Mouse (Mus musculus) MEL (cell line): ENCODE data around the gene Tymp. TPM values are rescaled to one million over a fixed set of nuclear protein-coding genes. Genes with fewer than 3 reads are reported as not detected.
A peak's percentile ranks its signal among the peaks of the same experiment; 100 is the strongest.

Experiments
- DNase-seq: peaks from one replicate; pipeline ENCODE4 v3.0.0; 2011; ENCODE audit warnings: low read depth, low spot score
- H3K27ac ChIP-seq: 2 replicates; pipeline ENCODE4 v1.5.1; 2012; ENCODE audit warnings: low read depth, mild to moderate bottlenecking, control low read depth, low read length, moderate library complexity; ENCODE audit not compliant: control insufficient read depth
- H3K27me3 ChIP-seq, 2 experiments: fragments of 150-350 bp in 1 of 2; sonication (generic) in 1 of 2; 2 replicates each; pipeline ENCODE4 v1.6.1; 2012; ENCODE audit warnings: low read length in 2 of 2, mild to moderate bottlenecking in 2 of 2, improper control_type of control experiment in 1 of 2, moderate library complexity in 1 of 2; ENCODE audit not compliant: insufficient read depth in 2 of 2, control insufficient read depth in 1 of 2
- H3K36me3 ChIP-seq, 2 experiments: 2 replicates each; pipeline ENCODE4 v1.6.1; 2012 to 2014; ENCODE audit warnings: low read length in 2 of 2, improper control_type of control experiment in 1 of 2, inconsistent platforms in 1 of 2, mild to moderate bottlenecking in 1 of 2; ENCODE audit not compliant: insufficient read depth in 2 of 2, control insufficient read depth in 1 of 2
- H3K4me1 ChIP-seq, 2 experiments: fragments of 150-350 bp in 1 of 2; sonication (generic) in 1 of 2; 2 replicates each; pipeline ENCODE4 v1.6.1; 2012; ENCODE audit warnings: low read length in 2 of 2, improper control_type of control experiment in 1 of 2, mild to moderate bottlenecking in 1 of 2; ENCODE audit not compliant: insufficient read depth in 2 of 2, control insufficient read depth in 1 of 2
- H3K4me3 ChIP-seq, 2 experiments: fragments of 150-350 bp in 1 of 2; sonication (generic) in 1 of 2; 2 replicates each; pipeline ENCODE4 v1.5.1; 2012; ENCODE audit warnings: low read depth in 2 of 2, low read length in 2 of 2, mild to moderate bottlenecking in 2 of 2, moderate library complexity in 2 of 2, control low read depth in 1 of 2, improper control_type of control experiment in 1 of 2; ENCODE audit not compliant: control insufficient read depth in 1 of 2, insufficient read depth in 1 of 2
- H3K79me2 ChIP-seq: 2 replicates; pipeline ENCODE4 v1.6.1; 2012; ENCODE audit warnings: mild to moderate bottlenecking, low read length, moderate library complexity; ENCODE audit not compliant: control insufficient read depth, poor library complexity, insufficient read depth
- H3K9ac ChIP-seq: 2 replicates; pipeline ENCODE4 v1.6.1; 2012; ENCODE audit warnings: low read depth, mild to moderate bottlenecking, control low read depth, low read length, moderate library complexity; ENCODE audit not compliant: control insufficient read depth, poor library complexity, severe bottlenecking
- H3K9me3 ChIP-seq: fragments of 150-350 bp; sonication (generic); replicated peaks from 2 replicates; pipeline ENCODE4 v1.6.1; 2012; ENCODE audit warnings: mild to moderate bottlenecking, low read length, improper control_type of control experiment, moderate library complexity; ENCODE audit not compliant: insufficient read depth
- BHLHE40 ChIP-seq: IDR thresholded peaks from 2 replicates; pipeline ENCODE4 v1.6.1; 2012; ENCODE audit warnings: low read depth, mild to moderate bottlenecking, inconsistent platforms, low read length, improper control_type of control experiment, borderline replicate concordance
- CHD2 ChIP-seq: IDR thresholded peaks from 2 replicates; pipeline ENCODE4 v1.6.1; 2011; ENCODE audit warnings: low read length, improper control_type of control experiment
- CTCF ChIP-seq, 3 experiments: IDR thresholded peaks in 2 of 3; conservative IDR thresholded peaks in 1 of 3; 2 replicates each; pipeline ENCODE4 v1.5.1; 2011 to 2012; ENCODE audit warnings: low read length in 3 of 3, low read depth in 2 of 3, mild to moderate bottlenecking in 2 of 3, improper control_type of control experiment in 1 of 3, inconsistent platforms in 1 of 3, mixed read lengths in 1 of 3, moderate library complexity in 1 of 3; ENCODE audit not compliant: control insufficient read depth in 1 of 3, insufficient read depth in 1 of 3, poor library complexity in 1 of 3, severe bottlenecking in 1 of 3
- E2F4 ChIP-seq: IDR thresholded peaks from 2 replicates; pipeline ENCODE4 v1.6.1; 2011; ENCODE audit warnings: low read depth, low read length, improper control_type of control experiment, borderline replicate concordance
- ELF1 ChIP-seq: IDR thresholded peaks from 2 replicates; pipeline ENCODE4 v1.6.1; 2014; ENCODE audit warnings: low read depth, mild to moderate bottlenecking, inconsistent platforms, low read length, improper control_type of control experiment, moderate library complexity
- EP300 ChIP-seq, 2 experiments: IDR thresholded peaks; 2 replicates each; pipeline ENCODE4 v1.6.1; 2011; ENCODE audit warnings: improper control_type of control experiment in 2 of 2, low read length in 2 of 2, low read depth in 1 of 2, mild to moderate bottlenecking in 1 of 2
- HCFC1 ChIP-seq: IDR thresholded peaks from 2 replicates; pipeline ENCODE4 v1.6.1; 2012; ENCODE audit warnings: low read depth, mild to moderate bottlenecking, inconsistent platforms, low read length, improper control_type of control experiment, moderate library complexity
- JUND ChIP-seq: IDR thresholded peaks from 2 replicates; pipeline ENCODE4 v1.6.1; 2011; ENCODE audit warnings: low read depth, mild to moderate bottlenecking, improper control_type of control experiment, low read length
- MAX ChIP-seq: IDR thresholded peaks from 2 replicates; pipeline ENCODE4 v1.6.1; 2011; ENCODE audit warnings: low read length, improper control_type of control experiment
- MAZ ChIP-seq: IDR thresholded peaks from 2 replicates; pipeline ENCODE4 v1.6.1; 2012; ENCODE audit warnings: low read depth, mild to moderate bottlenecking, inconsistent platforms, low read length, improper control_type of control experiment
- MYB ChIP-seq: IDR thresholded peaks from 2 replicates; pipeline ENCODE4 v1.6.1; 2011; ENCODE audit warnings: mild to moderate bottlenecking, low read depth, low read length, improper control_type of control experiment
- NELFE ChIP-seq: IDR thresholded peaks from 2 replicates; pipeline ENCODE4 v1.6.1; 2011; ENCODE audit warnings: low read depth, low read length, improper control_type of control experiment
- POLR2A ChIP-seq, 2 experiments: IDR thresholded peaks; 2 replicates each; pipeline ENCODE4 v1.6.1; 2011 to 2012; ENCODE audit warnings: low read length in 2 of 2, mild to moderate bottlenecking in 2 of 2, control low read depth in 1 of 2, improper control_type of control experiment in 1 of 2, low read depth in 1 of 2, moderate library complexity in 1 of 2; ENCODE audit not compliant: control insufficient read depth in 1 of 2, insufficient read depth in 1 of 2, poor library complexity in 1 of 2
- POLR2AphosphoS2 ChIP-seq: IDR thresholded peaks from 2 replicates; pipeline ENCODE4 v1.6.1; 2011; ENCODE audit warnings: low read length, improper control_type of control experiment
- RAD21 ChIP-seq: IDR thresholded peaks from 2 replicates; pipeline ENCODE4 v1.6.1; 2011; ENCODE audit warnings: mild to moderate bottlenecking, low read depth, low read length, improper control_type of control experiment
- SMC3 ChIP-seq: IDR thresholded peaks from 2 replicates; pipeline ENCODE4 v1.6.1; 2011; ENCODE audit warnings: low read depth, low read length, improper control_type of control experiment
- TCF12 ChIP-seq: IDR thresholded peaks from 2 replicates; pipeline ENCODE4 v1.6.1; 2014; ENCODE audit warnings: low read depth, mild to moderate bottlenecking, inconsistent platforms, low read length, improper control_type of control experiment, moderate library complexity
- USF2 ChIP-seq, 2 experiments: IDR thresholded peaks; 2 replicates each; pipeline ENCODE4 v1.6.1; 2011 to 2012; ENCODE audit warnings: improper control_type of control experiment in 2 of 2, low read length in 2 of 2, borderline replicate concordance in 1 of 2, inconsistent platforms in 1 of 2, low read depth in 1 of 2, mild to moderate bottlenecking in 1 of 2; ENCODE audit not compliant: insufficient read depth in 1 of 2
- ZC3H11A ChIP-seq: IDR thresholded peaks from 2 replicates; pipeline ENCODE4 v1.6.1; 2012; ENCODE audit warnings: low read depth, mild to moderate bottlenecking, inconsistent platforms, low read length, improper control_type of control experiment
- ZKSCAN1 ChIP-seq: IDR thresholded peaks from 2 replicates; pipeline ENCODE4 v1.6.1; 2012; ENCODE audit warnings: low read depth, mild to moderate bottlenecking, inconsistent platforms, low read length, improper control_type of control experiment, moderate library complexity
- ZMIZ1 ChIP-seq: IDR thresholded peaks from 2 replicates; pipeline ENCODE4 v1.6.1; 2012; ENCODE audit warnings: low read depth, mild to moderate bottlenecking, inconsistent platforms, low read length, improper control_type of control experiment, moderate library complexity
- polyA plus RNA-seq, 2 experiments: library from polyadenylated mRNA; stranded (reverse) in 1 of 2; unstranded in 1 of 2; fragments of >175 nt in 1 of 2; fragments of >200 nt in 1 of 2; gene quantifications; 2 replicates each; pipeline versions ENCODE4 v1.2.1 to v1.2.4; 2012; ENCODE audit warnings: low replicate concordance in 2 of 2, low read depth in 1 of 2; ENCODE audit not compliant: insufficient read length in 2 of 2, insufficient read depth in 1 of 2, missing spikeins in 1 of 2
- total RNA-seq: library from RNA; depleted of rRNA; stranded (reverse); fragments of 300-350 nt; gene quantifications from 2 replicates; pipeline ENCODE4 v1.2.3, GENCODE M21; 2012

Tymp gene
- total and polyA plus RNA-seq, 3 experiments: 1.5 to 2.0 TPM; not detected in 1

GRCm38 (mm10) chr15:89350447-89350846 lies 26.4 kb downstream of the Tymp start:
- H3K36me3 ChIP-seq: no peaks in the 10 kb centered on the region
- peaks cover 0 to 4% of the 10 kb centered on the region in 2 experiments; a peak in 1 of 4 replicates for H3K4me1 ChIP-seq
- no peaks in the 10 kb centered on the region for H3K27me3 ChIP-seq
- TF ChIP-seq TCF12: no peak
- no peak for TF ChIP-seq ZMIZ1
- TF ChIP-seq POLR2A (IDR thresholded peaks at IDR 0.05; ENCODE audit: control insufficient read depth in 1 of 2, insufficient read depth in 1 of 2, low read depth in 1 of 2, low read length in 2 of 2, poor library complexity in 1 of 2): no peak
- TF ChIP-seq ELF1: no peak
- TF ChIP-seq POLR2AphosphoS2: no peak
- no peak overlapping the region for H3K4me3 ChIP-seq
- H3K9me3 ChIP-seq: no peaks in the 10 kb centered on the region
- no peak for DNase-seq
- no peak overlapping the region for H3K9ac ChIP-seq
- H3K79me2 ChIP-seq: peaks cover 11% of the 10 kb centered on the region
- no peak overlapping the region for H3K27ac ChIP-seq

- DNase-seq: no peak
- H3K9ac ChIP-seq: no peak overlapping the region
These were observed 33.5 kb downstream of the Tymp start for GRCm38 (mm10) chr15:89343325-89343724.

GRCm38 (mm10) chr15:89341678-89342077 lies 35.2 kb downstream of the Tymp start:
- no peaks in the 10 kb centered on the region for H3K36me3 ChIP-seq
- no peaks in the 10 kb centered on the region for H3K9me3 ChIP-seq
- H3K27me3 ChIP-seq: no peaks in the 10 kb centered on the region
- TF ChIP-seq SMC3 (peak; percentile 33), JUND (peak; percentile 97), MAX (no peak), ZC3H11A (0 out of 2 replicates have a peak, but pooled peaks have one; percentile 10), EP300 (IDR thresholded peaks at IDR 0.05; ENCODE audit: low read depth in 1 of 2, low read length in 2 of 2) (no peak), ZKSCAN1 (no peak), CTCF (IDR thresholded peaks at IDR 0.05 in 2 of 3, conservative IDR thresholded peaks at IDR 0.05 in 1 of 3; ENCODE audit: control insufficient read depth in 1 of 3, insufficient read depth in 1 of 3, low read depth in 2 of 3, low read length in 3 of 3, poor library complexity in 1 of 3, severe bottlenecking in 1 of 3) (peak; percentile 30 to 43 (median 39); a peak in 4 of 6 replicates), HCFC1 (no peak), POLR2A (IDR thresholded peaks at IDR 0.05; ENCODE audit: control insufficient read depth in 1 of 2, insufficient read depth in 1 of 2, low read depth in 1 of 2, low read length in 2 of 2, poor library complexity in 1 of 2) (no peak), E2F4 (no peak), NELFE (no peak), RAD21 (peak; percentile 11), MAZ (no peak)
- H3K79me2 ChIP-seq: no peaks in the 10 kb centered on the region
- no peak overlapping the region for H3K9ac ChIP-seq
- H3K27ac ChIP-seq: no peak overlapping the region
- peaks cover 5% of the 10 kb centered on the region in 2 experiments for H3K4me1 ChIP-seq
- no peak overlapping the region for H3K4me3 ChIP-seq
- DNase-seq: no peak

More at GRCm38 (mm10) chr15:89343325-89343724, 33.5 kb downstream of the Tymp start:
- no peaks in the 10 kb centered on the region for H3K36me3 ChIP-seq
- TF ChIP-seq ZC3H11A (0 out of 2 replicates have a peak, but pooled peaks have one; percentile 25), USF2 (IDR thresholded peaks at IDR 0.05; ENCODE audit: borderline replicate concordance in 1 of 2, insufficient read depth in 1 of 2, low read depth in 1 of 2, low read length in 2 of 2) (no peak), RAD21 (peak; percentile 36), BHLHE40 (no peak), NELFE (no peak), SMC3 (peak; percentile 31), CHD2 (no peak), CTCF (IDR thresholded peaks at IDR 0.05 in 2 of 3, conservative IDR thresholded peaks at IDR 0.05 in 1 of 3; ENCODE audit: control insufficient read depth in 1 of 3, insufficient read depth in 1 of 3, low read depth in 2 of 3, low read length in 3 of 3, poor library complexity in 1 of 3, severe bottlenecking in 1 of 3) (peak in 2 of 3 experiments; percentile 23 to 51; a peak in 4 of 6 replicates), MYB (no peak), ELF1 (no peak)
- no peaks in the 10 kb centered on the region for H3K27me3 ChIP-seq
- peaks cover 5% of the 10 kb centered on the region in 2 experiments for H3K4me1 ChIP-seq
- no peak overlapping the region for H3K27ac ChIP-seq
- H3K4me3 ChIP-seq: no peak overlapping the region
- H3K9me3 ChIP-seq: no peaks in the 10 kb centered on the region
- no peaks in the 10 kb centered on the region for H3K79me2 ChIP-seq
